Mouse (Mus musculus) adrenal gland, adult 2 months (tissue): ENCODE measurements around the gene Tbr1. TPM values are rescaled to one million over a fixed set of nuclear protein-coding genes. Genes with fewer than 3 reads are reported as not detected.

ENCODE experiments used
- DNase-seq: peaks from one replicate; pipeline ENCODE4 v3.0.0; 2021
- long read RNA-seq: library from polyadenylated mRNA; stranded (forward); transcript quantifications from one replicate; pipeline ENCODE4 v2.0.0, GENCODE M21; 2021
- polyA plus RNA-seq: library from polyadenylated mRNA; depleted of rRNA; stranded (reverse); fragments of >200 nt; gene quantifications from 2 replicates; pipeline ENCODE4 v1.2.3, GENCODE M21; 2012; rRNA removed
- total RNA-seq, 2 experiments: library from RNA; stranded (reverse); gene quantifications; 2 replicates each; pipeline ENCODE4 v1.2.3; 2021

Gene Tbr1
- not detected for total RNA-seq
- polyA plus RNA-seq, result 0.02 and 0.15 TPM in 2 replicates
- long read RNA-seq, result 0 reads

- DNase-seq, result no peak
These were observed at the start of gene Tbr1 for GRCm38 (mm10) chr2:61802656-61803251. Tbr1 (plus strand) TSS chr2:61802930.

- no peak for DNase-seq
These were observed 47.7 kb upstream of the Tbr1 start for GRCm38 (mm10) chr2:61754989-61755388.

GRCm38 (mm10) chr2:61759234-61759855, 43.4 kb upstream of the Tbr1 start:
- no peak for DNase-seq

- DNase-seq, result no peak
These were observed 42.7 kb upstream of the Tbr1 start for GRCm38 (mm10) chr2:61760044-61760443.

- no peak for DNase-seq
These were observed 38.1 kb upstream of the Tbr1 start for GRCm38 (mm10) chr2:61764470-61765105.

GRCm38 (mm10) chr2:61765526-61765925, 37.2 kb upstream of the Tbr1 start:
- no peak for DNase-seq

DNA sequence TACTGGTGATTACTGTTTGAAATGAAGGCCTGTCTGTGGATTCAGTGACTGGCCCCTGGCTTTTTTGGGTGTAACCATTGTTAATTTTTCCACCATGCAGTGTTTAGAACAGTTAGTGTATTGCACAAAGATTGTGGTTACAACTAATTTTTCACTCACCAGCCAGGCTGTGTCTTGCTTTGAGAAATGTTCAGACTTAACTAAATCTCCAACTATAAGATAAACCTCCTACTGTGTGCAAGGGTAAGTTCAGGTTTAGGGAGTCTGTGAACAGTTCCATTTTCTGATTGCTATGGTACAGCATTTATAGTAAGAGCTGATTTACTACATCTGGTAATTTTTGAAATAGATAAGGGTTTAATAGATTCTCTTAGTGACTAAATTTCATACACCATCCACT, 21.9 kb upstream of the Tbr1 start:
- no peak for DNase-seq

DNA sequence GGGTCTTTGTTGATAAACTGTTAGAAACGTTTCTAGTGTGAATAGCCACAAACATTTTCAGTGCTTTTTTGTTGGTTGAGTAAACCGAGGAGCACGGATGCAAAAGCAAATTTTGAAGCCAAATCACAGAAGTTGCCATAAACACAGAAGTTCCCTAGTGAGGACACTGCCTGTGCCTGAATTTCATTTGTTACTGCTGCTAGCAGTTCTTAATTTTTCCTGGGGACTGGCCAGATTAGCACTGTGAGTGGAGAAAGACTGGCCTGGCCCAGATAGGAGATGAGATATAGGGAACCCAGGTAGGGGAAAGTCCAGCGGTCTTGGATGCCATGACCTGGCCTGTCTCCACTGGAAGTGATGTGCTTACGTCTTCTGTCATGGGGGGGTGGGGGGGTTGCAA, 7.8 kb upstream of the Tbr1 start:
- no peak for DNase-seq

GRCm38 (mm10) chr2:61798048-61798447, 4.7 kb upstream of the Tbr1 start:
- DNase-seq, result no peak

DNA sequence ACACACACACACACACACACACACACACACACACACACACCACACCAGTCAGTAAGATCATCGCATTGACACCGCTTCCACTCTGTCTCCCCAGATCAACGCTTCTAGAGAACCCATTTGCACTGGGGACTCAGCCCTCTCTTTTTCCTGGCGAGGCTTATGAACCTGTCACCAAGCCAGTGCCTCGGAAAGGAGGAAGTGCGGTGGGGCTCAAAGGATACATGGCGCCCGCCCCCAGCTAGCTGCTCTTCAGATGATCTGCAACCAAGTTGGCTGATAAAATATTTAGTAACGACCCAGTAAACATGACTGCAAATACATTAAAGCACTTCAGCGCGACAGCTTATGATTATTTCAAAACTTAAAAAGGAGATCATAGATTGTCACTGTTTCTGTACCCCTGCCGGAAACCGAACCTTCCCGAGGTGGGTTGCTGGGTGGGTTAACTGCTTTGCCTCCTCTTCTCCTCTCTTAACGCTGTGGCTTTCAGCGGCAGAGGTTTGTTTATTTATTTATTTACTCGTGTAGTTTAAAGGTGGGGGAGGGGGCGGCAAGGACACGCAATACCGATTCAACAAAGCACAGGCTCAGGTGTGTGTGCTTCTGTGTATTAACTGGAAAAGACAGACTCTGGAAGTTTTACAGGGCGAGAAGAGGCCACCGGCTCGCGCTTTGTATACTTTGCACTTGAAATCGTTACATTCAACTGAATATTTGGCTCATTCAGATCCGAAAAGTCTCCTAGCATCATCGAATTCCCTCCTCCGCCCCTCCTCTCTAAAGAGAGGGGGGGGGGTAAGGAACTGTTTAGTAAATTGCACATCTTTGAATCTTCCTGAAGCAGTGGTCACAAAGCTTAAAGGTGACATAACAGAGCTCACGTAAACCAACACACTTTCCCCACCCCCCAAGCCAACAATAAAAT, 975 bp downstream of the Tbr1 start:
- DNase-seq, result no peak

DNA sequence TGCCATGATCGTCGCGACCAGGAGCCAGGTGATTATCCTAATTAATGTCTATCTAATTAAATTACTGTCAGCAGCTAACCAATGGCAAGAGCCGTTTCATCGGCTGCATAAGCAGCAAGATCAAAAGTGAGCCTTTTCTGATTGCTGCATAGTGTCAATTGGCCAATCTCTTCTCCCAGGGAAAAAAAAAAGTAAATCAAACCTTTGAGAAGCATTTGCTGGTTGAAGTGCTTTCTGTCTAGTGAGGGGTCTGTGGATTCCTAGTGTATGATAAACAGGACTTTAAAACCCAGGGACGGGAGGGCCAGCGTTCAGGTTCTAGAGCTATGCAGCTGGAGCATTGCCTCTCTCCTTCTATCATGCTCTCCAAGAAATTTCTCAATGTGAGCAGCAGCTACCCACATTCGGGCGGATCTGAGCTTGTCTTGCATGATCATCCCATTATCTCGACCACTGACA, 1.7 kb downstream of the Tbr1 start:
- no peak for DNase-seq

GRCm38 (mm10) chr2:61804841-61805540, 2.3 kb downstream of the Tbr1 start:
- DNase-seq, result peak; percentile 29

GRCm38 (mm10) chr2:61805541-61806345, 3.0 kb downstream of the Tbr1 start:
- DNase-seq, result peak; percentile 28

GRCm38 (mm10) chr2:61806346-61806825, 3.7 kb downstream of the Tbr1 start:
- DNase-seq, result no peak

GRCm38 (mm10) chr2:61807151-61807550, 4.4 kb downstream of the Tbr1 start:
- DNase-seq, result peak; percentile 13

DNA sequence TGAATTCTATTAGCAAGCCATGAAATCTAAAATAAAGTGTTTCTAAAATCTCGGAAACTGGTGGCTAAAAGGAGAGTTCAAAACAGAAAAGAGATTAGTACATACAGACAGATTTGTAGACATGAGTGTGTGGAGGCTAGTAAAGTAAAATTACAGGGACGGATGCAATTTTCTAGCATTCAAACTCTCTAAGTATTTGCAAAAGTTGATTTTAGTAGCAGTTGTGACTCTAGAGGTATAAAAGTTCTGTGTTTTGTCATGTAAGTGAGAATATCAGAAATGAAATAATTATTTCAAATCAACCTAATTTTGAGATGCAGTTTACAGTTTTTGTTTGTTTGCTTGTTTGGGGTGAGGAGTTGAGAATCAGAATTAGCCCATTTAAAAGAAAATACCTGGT, 5.1 kb downstream of the Tbr1 start:
- no peak for DNase-seq

DNA sequence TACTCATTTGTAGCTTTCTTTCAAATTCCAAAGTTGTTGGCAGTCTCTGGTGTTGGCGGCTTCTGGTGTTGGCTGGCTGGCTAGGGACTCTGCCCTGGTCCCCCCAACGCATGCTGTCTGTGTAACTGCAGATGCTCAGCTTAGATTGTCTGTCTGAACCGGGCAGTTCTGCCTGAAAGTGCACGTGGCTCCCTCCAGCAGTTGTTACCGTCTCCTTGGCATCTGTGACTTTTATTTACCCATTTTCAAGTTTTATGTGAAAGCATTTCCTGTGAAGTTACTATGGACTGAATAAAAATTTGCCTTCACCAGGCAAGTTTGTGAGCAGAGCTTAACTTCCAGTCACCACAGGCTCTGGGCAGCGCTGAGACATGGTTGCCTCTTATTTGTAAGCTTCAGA, 6.0 kb downstream of the Tbr1 start:
- no peak for DNase-seq

GRCm38 (mm10) chr2:61809381-61809780, 6.7 kb downstream of the Tbr1 start:
- DNase-seq, result no peak

DNA sequence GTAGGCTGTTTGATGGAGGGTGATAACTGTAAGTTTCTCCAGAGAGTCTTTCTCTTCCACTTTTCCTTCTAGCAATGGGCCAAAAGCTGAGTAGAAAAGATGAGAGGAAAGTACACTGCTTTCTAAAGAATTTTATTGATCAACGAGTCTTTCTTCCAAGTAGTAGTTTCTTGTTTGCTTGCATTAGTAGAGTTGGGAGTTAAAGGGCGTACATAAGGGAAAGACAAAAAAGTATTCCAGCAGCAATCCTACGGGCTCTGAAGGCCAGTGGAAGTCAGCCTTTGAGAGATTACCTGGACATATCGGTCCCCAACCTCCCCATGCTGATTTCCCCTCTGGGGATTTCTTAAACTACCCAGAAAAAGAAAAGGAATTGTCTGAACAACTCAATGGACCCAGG, 8.0 kb downstream of the Tbr1 start:
- no peak for DNase-seq

GRCm38 (mm10) chr2:61811163-61811506, 8.4 kb downstream of the Tbr1 start:
- no peak for DNase-seq
